Mouse (Mus musculus): ENCODE data around the gene Nisch. TPM values are rescaled to one million over a fixed set of nuclear protein-coding genes. Genes with fewer than 3 reads are reported as not detected.
A peak's percentile ranks its signal among the peaks of the same experiment; 100 is the strongest.

The Nisch gene
- total and polyA plus RNA-seq, 2 experiments from 2014 or later: 274 to 398 TPM

DNA sequence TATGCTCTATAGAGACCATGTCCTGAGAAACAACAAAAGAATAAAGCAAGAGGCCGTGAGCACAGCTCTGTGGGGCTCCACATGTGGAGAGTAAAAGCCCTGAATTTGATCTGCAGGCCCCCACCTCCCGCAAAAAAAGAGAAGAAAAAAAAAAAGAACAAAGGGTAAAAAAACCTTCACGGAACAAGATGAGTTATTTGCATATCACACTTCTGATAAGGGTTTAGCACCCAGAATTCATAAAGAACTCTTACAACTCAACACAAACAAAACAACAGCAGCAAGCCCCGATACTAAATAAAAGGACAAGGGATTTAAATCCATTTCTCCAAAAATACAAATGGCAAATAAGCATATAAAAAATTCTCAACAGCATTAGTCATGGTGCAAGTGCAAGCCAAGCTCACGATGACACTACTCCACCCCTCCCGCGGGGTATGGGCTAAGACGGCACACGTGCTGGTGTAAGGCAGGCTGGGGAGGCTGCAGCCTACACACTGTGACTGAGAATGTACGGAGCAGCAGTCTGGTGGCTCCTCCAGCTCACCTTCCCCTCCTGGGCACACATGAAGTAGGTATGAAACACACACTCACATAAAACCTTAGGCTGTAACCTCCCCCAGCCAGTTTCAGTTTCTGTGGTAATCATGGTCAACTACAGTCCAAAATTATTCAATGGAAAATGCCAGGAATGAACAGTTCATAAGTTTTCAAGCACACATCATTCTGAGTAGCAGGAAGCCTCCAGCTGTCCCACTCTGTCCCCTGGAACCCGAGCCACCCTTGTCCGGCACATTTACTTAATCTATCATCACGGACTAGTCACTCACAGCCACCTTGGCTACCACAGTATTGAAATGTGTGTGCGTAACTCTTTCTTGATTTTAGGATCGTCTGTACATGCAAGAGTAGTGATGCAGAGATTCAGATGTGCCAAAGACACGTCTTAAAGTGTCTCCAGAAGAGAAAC is 18.9 kb downstream of the Nisch start:
- no peaks in the 10 kb centered on the region for H3K9me3 ChIP-seq (ENCODE audit: low read length)
- DNase-seq (ENCODE audit: low spot score) (peak; percentile 33), ATAC-seq (ENCODE audit: low FRiP score) (no peak)
- no peaks in the 10 kb centered on the region for H3K27me3 ChIP-seq (ENCODE audit: insufficient read depth, low read length)
- H3K4me2 ChIP-seq (ENCODE audit: low read depth, low read length, poor library complexity, severe bottlenecking): no peak overlapping the region
- no peak overlapping the region for H3K4me3 ChIP-seq (ENCODE audit: low read depth, low read length)
- no peak overlapping the region for H3K27ac ChIP-seq (ENCODE audit: low read depth, low read length)
- peaks cover 46% of the 10 kb centered on the region for H3K36me3 ChIP-seq (ENCODE audit: insufficient read depth, low read length)
- WGBS: 41% methylated on average over 16 of the region's 16 CpGs
- no peak for TF ChIP-seq CTCF (IDR thresholded peaks at IDR 0.05)
- no peaks in the 10 kb centered on the region for H3K4me1 ChIP-seq (ENCODE audit: insufficient read depth, low read length)
- no peak overlapping the region for H3K9ac ChIP-seq (replicated peaks; ENCODE audit: low read length, poor library complexity, severe bottlenecking)

DNA sequence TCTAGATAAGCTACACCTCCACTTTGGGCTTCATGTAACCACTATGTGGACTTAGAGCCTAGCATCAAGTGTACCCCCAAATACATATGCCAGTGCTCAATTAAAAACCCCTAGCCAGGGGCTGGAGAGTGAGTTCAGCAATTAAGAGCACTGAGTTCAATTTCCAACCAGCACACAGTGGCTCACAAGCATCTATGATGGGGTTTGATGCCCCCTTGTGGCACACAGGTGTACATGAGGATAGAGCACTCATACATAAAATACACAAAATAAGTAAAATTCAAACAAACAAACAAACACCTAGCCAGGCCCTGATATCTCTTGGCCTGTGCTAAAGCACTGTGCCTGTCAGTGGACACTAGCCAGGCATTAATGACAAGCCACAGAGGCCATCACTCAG is 20.8 kb downstream of the Nisch start:
- Histone ChIP-seq H3K27me3 (ENCODE audit: insufficient read depth, low read length) (no peaks in the 10 kb centered on the region), H3K9me3 (ENCODE audit: low read length) (no peaks in the 10 kb centered on the region), H3K4me2 (ENCODE audit: low read depth, low read length, poor library complexity, severe bottlenecking) (no peak overlapping the region), H3K36me3 (ENCODE audit: insufficient read depth, low read length) (peaks cover 49% of the 10 kb centered on the region), H3K4me3 (ENCODE audit: low read depth, low read length) (no peak overlapping the region), H3K4me1 (ENCODE audit: insufficient read depth, low read length) (no peaks in the 10 kb centered on the region), H3K9ac (replicated peaks; ENCODE audit: low read length, poor library complexity, severe bottlenecking) (no peak overlapping the region), H3K27ac (ENCODE audit: low read depth, low read length) (no peak overlapping the region)
- peak; percentile 73 for TF ChIP-seq CTCF (IDR thresholded peaks at IDR 0.05)
- DNase-seq (ENCODE audit: low spot score): peak; percentile 50
- ATAC-seq (ENCODE audit: low FRiP score): no peak; the same call in 1 of the 2 replicates

DNA sequence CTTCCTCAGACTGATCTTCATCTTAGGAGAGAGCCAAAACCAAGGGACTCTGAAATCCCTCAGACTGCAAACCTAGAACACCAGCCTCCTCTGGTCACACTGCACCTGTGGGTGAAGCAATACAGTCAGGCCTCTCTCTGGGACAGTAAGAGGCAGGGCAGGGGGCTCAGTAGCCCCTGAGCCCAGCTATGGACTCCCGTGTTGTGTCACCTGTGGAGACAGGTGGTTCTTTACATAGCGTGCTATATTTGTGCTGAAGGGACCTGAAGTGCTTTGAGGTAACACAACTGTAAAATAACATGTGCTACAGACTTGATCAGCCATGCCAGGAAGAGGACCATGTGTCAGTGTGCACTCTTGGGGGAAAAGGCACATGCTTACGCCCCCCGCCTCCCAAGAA is 21.2 kb downstream of the Nisch start:
- DNase-seq (ENCODE audit: low spot score) (no peak), ATAC-seq (ENCODE audit: low FRiP score) (no peak)
- H3K4me1 ChIP-seq (ENCODE audit: insufficient read depth, low read length): no peaks in the 10 kb centered on the region
- no peak overlapping the region for H3K9ac ChIP-seq (replicated peaks; ENCODE audit: low read length, poor library complexity, severe bottlenecking)
- H3K27ac ChIP-seq (ENCODE audit: low read depth, low read length): no peak overlapping the region
- H3K27me3 ChIP-seq (ENCODE audit: insufficient read depth, low read length): no peaks in the 10 kb centered on the region
- H3K4me2 ChIP-seq (ENCODE audit: low read depth, low read length, poor library complexity, severe bottlenecking): no peak overlapping the region
- H3K9me3 ChIP-seq (ENCODE audit: low read length): no peaks in the 10 kb centered on the region
- TF ChIP-seq CTCF (IDR thresholded peaks at IDR 0.05): no peak
- WGBS: 94% methylated on average over 4 of the region's 4 CpGs
- H3K36me3 ChIP-seq (ENCODE audit: insufficient read depth, low read length): peaks cover 51% of the 10 kb centered on the region
- H3K4me3 ChIP-seq (ENCODE audit: low read depth, low read length): no peak overlapping the region

DNA sequence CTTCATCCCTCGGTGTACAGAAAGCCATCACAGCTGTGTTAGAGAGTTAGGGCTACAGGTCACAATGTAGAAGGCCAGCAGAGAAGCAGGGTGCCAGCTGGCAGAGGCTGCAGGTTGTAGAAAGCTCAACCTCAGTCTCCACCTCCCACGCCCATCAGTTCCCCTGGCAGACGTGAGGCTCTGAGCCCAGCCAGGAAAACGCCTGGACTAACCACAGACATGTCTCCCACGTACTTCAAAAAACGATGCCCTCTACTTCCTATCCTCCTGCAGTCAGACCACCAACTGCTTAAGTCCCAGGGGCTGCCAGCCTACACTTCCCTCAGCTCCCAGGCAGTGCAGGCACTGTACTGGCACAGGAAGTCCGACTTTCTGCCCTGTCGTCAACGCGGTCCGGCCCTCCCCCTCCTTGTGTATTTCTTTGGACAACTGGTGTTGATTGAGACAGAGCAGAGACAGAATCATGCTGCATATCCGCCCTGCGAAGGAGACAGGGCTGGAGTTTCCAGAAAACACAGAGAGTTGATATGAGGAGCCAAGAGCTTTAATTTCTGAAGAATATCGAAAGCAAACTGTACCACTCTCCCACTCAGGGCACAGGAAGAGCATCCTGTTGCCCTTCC is 21.7 kb downstream of the Nisch start:
- Histone ChIP-seq H3K4me2 (ENCODE audit: low read depth, low read length, poor library complexity, severe bottlenecking) (no peak overlapping the region), H3K27ac (ENCODE audit: low read depth, low read length) (no peak overlapping the region), H3K4me1 (ENCODE audit: insufficient read depth, low read length) (no peaks in the 10 kb centered on the region), H3K36me3 (ENCODE audit: insufficient read depth, low read length) (peaks cover 51% of the 10 kb centered on the region), H3K9me3 (ENCODE audit: low read length) (no peaks in the 10 kb centered on the region), H3K27me3 (ENCODE audit: insufficient read depth, low read length) (no peaks in the 10 kb centered on the region), H3K9ac (replicated peaks; ENCODE audit: low read length, poor library complexity, severe bottlenecking) (no peak overlapping the region), H3K4me3 (ENCODE audit: low read depth, low read length) (no peak overlapping the region)
- DNase-seq (ENCODE audit: low spot score) (peak; percentile 29), ATAC-seq (ENCODE audit: low FRiP score) (no peak)
- WGBS: 77% methylated on average over 14 of the region's 14 CpGs
- no peak for TF ChIP-seq CTCF (IDR thresholded peaks at IDR 0.05)

DNA sequence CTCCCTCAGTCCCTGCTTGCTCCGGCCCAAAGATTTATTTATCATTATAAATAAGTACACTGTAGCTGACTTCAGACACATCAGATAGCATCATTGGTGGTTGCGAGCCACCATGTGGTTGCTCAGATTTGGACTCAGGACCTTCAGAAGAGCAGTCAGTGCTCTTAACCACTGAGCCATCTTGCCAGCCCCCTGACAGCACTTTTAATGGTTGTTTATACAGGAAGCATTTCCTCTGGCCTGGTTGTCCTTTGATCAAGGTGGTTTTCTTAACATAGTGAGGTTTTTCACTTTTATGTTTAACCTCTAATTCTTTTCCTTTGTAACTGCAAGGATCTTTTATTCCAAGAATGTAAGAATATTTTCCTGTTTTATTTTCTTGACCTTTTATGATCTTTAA is 22.3 kb downstream of the Nisch start:
- ATAC-seq (ENCODE audit: low FRiP score) (no peak), DNase-seq (ENCODE audit: low spot score) (no peak)
- Histone ChIP-seq H3K9me3 (ENCODE audit: low read length) (no peaks in the 10 kb centered on the region), H3K9ac (replicated peaks; ENCODE audit: low read length, poor library complexity, severe bottlenecking) (no peak overlapping the region), H3K4me3 (ENCODE audit: low read depth, low read length) (no peak overlapping the region), H3K4me2 (ENCODE audit: low read depth, low read length, poor library complexity, severe bottlenecking) (no peak overlapping the region), H3K4me1 (ENCODE audit: insufficient read depth, low read length) (no peaks in the 10 kb centered on the region), H3K27me3 (ENCODE audit: insufficient read depth, low read length) (no peaks in the 10 kb centered on the region), H3K36me3 (ENCODE audit: insufficient read depth, low read length) (peaks cover 55% of the 10 kb centered on the region), H3K27ac (ENCODE audit: low read depth, low read length) (no peak overlapping the region)
- TF ChIP-seq CTCF (IDR thresholded peaks at IDR 0.05): no peak
- 88% methylated on average over 2 of the region's 2 CpGs for WGBS

DNA sequence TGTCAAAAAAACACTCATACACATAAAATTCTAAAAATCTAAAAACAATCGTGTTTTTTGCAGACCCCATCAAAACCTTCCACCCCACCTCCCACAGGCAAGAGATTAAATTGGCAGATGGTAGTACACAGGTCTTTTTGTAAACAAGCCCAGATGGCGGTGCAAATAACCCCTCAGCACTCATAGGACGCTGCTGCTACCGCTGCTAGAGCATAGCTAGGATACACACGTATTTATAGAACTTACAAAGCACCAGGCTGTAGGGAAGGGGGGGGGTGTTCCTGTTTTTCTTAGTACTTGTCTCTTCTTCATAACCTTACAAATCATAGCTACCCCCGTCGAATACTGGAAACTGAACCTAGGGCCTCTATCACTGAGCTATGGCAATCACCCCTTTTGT is 23.0 kb downstream of the Nisch start:
- H3K9me3 ChIP-seq (ENCODE audit: low read length): no peaks in the 10 kb centered on the region
- DNase-seq (ENCODE audit: low spot score) (peak; percentile 26), ATAC-seq (ENCODE audit: low FRiP score) (no peak)
- H3K4me2 ChIP-seq (ENCODE audit: low read depth, low read length, poor library complexity, severe bottlenecking): no peak overlapping the region
- no peak overlapping the region for H3K27ac ChIP-seq (ENCODE audit: low read depth, low read length)
- peaks cover 62% of the 10 kb centered on the region for H3K36me3 ChIP-seq (ENCODE audit: insufficient read depth, low read length)
- no peaks in the 10 kb centered on the region; the same call in 1 of the 2 replicates for H3K4me1 ChIP-seq (ENCODE audit: insufficient read depth, low read length)
- no peaks in the 10 kb centered on the region for H3K27me3 ChIP-seq (ENCODE audit: insufficient read depth, low read length)
- no peak overlapping the region for H3K9ac ChIP-seq (replicated peaks; ENCODE audit: low read length, poor library complexity, severe bottlenecking)
- no peak overlapping the region for H3K4me3 ChIP-seq (ENCODE audit: low read depth, low read length)
- WGBS: 81% methylated on average over 7 of the region's 7 CpGs
- no peak for TF ChIP-seq CTCF (IDR thresholded peaks at IDR 0.05)
